In the genomic region with DNA sequence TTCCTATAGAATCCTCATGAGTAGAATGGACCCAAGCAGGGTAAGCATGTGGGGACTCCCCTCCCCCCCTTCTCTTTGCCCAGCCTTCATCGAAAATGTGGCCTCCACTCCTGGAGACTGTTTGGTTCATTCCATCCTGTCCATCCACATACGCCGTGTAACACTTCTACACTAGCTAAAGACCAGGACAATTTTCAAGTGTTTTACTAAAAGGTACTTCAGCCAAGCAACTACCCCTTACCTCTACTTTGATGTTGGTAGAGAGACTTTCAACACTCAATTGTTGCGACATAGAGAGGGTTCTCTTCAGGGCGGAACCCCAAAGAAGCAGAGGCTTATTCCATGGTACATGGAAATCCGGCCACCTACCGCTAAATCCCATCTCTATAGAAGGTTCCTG, we compare ENCODE assay signal across 24 mouse cellular contexts.
A peak's percentile ranks its signal among the peaks of the same experiment; 100 is the strongest.
DNase-seq lines count a peak whose midpoint lies in the region; ATAC-seq and TF ChIP-seq lines count a peak whose summit lies in the region.
"Had no signal": no experiment of that assay in that cellular context is flagged by ENCODE, and none has a peak within 500 bp of the region (broad histone marks: within the 10 kb centered on the region; RNA-seq: fewer than 3 reads in every experiment).

No protein-coding gene starts in this region.

- no peak overlapping the region for H3K9ac ChIP-seq in lung, embryonic 15.5 days
- H3K9ac ChIP-seq in lung, postnatal 0 days (replicated peaks; ENCODE audit: low read depth) = no peak overlapping the region
- no peak overlapping the region for H3K9ac ChIP-seq in kidney, embryonic 15.5 days
- H3K9ac ChIP-seq: embryonic facial prominence, embryonic 13.5 days; embryonic facial prominence, embryonic 15.5 days; forebrain, embryonic 12.5 days had no signal

- peak; percentile 62 for TF ChIP-seq EP300 in lung, postnatal 0 days (IDR thresholded peaks at IDR 0.05)

- 0 out of 2 replicates have a peak, but pooled peaks cover 4% of the 10 kb centered on the region for H3K4me1 ChIP-seq in lung, embryonic 15.5 days
- no peaks in the 10 kb centered on the region; the same call in 1 of the 2 replicates for H3K4me1 ChIP-seq in lung, postnatal 0 days (ENCODE audit: insufficient read depth, low read depth, low read length)
- peaks cover 10% of the 10 kb centered on the region for H3K4me1 ChIP-seq in kidney, embryonic 15.5 days

- no peaks in the 10 kb centered on the region for H3K27me3 ChIP-seq in lung, embryonic 15.5 days
- no peaks in the 10 kb centered on the region for H3K27me3 ChIP-seq in lung, postnatal 0 days (replicated peaks; ENCODE audit: insufficient read depth, low read length)
- H3K27me3 ChIP-seq in kidney, embryonic 15.5 days = no peaks in the 10 kb centered on the region

- WGBS in lung, embryonic 15.5 days = 65% methylated on average over 7 of the region's 7 CpGs
- 62% methylated on average over 7 of the region's 7 CpGs for whole genome bisulfite sequencing in lung, postnatal 0 days
- WGBS in kidney, embryonic 15.5 days = 95% methylated on average over 7 of the region's 7 CpGs

- ATAC-seq in lung, embryonic 15.5 days (ENCODE audit: borderline replicate concordance, extremely low read depth, low FRiP score, low TSS enrichment) = peak; percentile 55; the same call in 1 of the 2 replicates
- peak; percentile 87 for ATAC-seq in lung, postnatal 0 days
- ATAC-seq in megakaryocyte, adult 5-6 weeks (ENCODE audit: poor library complexity, severe bottlenecking) = 0 out of 2 replicates have a peak, but pooled peaks have one; percentile 35
- ATAC-seq in kidney, embryonic 15.5 days (replicated peaks; ENCODE audit: low FRiP score) = no peak
- ATAC-seq: forebrain, embryonic 14.5 days had no signal

- no peaks in the 10 kb centered on the region for H3K9me3 ChIP-seq in lung, embryonic 15.5 days
- H3K9me3 ChIP-seq in lung, postnatal 0 days (ENCODE audit: low read length) = no peaks in the 10 kb centered on the region
- H3K9me3 ChIP-seq in kidney, embryonic 15.5 days (replicated peaks) = no peaks in the 10 kb centered on the region
- H3K9me3 ChIP-seq: embryonic facial prominence, embryonic 13.5 days; embryonic facial prominence, embryonic 15.5 days; forebrain, embryonic 10.5 days; forebrain, embryonic 12.5 days had no signal

- H3K4me3 ChIP-seq in lung, embryonic 15.5 days = no peak overlapping the region
- H3K4me3 ChIP-seq in lung, postnatal 0 days (ENCODE audit: low read depth, low read length) = no peak overlapping the region
- H3K4me3 ChIP-seq in kidney, embryonic 15.5 days (replicated peaks) = no peak overlapping the region
- H3K4me3 ChIP-seq: embryonic facial prominence, embryonic 13.5 days; embryonic facial prominence, embryonic 15.5 days; erythroblast, embryonic 14.5 days; forebrain, embryonic 12.5 days had no signal

- no peak overlapping the region for H3K4me2 ChIP-seq in lung, embryonic 15.5 days
- H3K4me2 ChIP-seq in lung, postnatal 0 days (replicated peaks; ENCODE audit: low read depth, low read length) = no peak overlapping the region
- H3K4me2 ChIP-seq in kidney, embryonic 15.5 days = no peak overlapping the region
- H3K4me2 ChIP-seq: embryonic facial prominence, embryonic 15.5 days; forebrain, embryonic 12.5 days had no signal

- DNase-seq in lung, postnatal 14 days = no peak
- peak; percentile 64 for DNase-seq in lung, postnatal 0 days (ENCODE audit: low spot score)
- no peak for DNase-seq in lung, adult 18-20 months
- DNase-seq in lung, postnatal 25 days (ENCODE audit: low spot score) = peak; percentile 41
- DNase-seq in layer of hippocampus, postnatal 25 days (ENCODE audit: extremely low spot score in 1 of 2, low spot score in 1 of 2) = no peak
- DNase-seq: adrenal gland, adult 2 months; adrenal gland, postnatal 10 days; adrenal gland, postnatal 25 days; cerebellum, adult 11 months; cerebellum, adult 18-20 months; cerebellum, adult 8-10 months; cerebellum, adult 9-11 months; cerebellum, postnatal 14 days; cerebellum, postnatal 36 days; embryo, embryonic 11 days had no signal

- H3K27ac ChIP-seq in lung, embryonic 15.5 days = no peak overlapping the region
- no peak overlapping the region for H3K27ac ChIP-seq in lung, postnatal 0 days (ENCODE audit: low read length)
- no peak overlapping the region for H3K27ac ChIP-seq in kidney, embryonic 15.5 days
- H3K27ac ChIP-seq: embryonic facial prominence, embryonic 13.5 days; embryonic facial prominence, embryonic 15.5 days; forebrain, embryonic 10.5 days; forebrain, embryonic 12.5 days had no signal

- no peaks in the 10 kb centered on the region for H3K36me3 ChIP-seq in lung, embryonic 15.5 days
- H3K36me3 ChIP-seq in lung, postnatal 0 days (ENCODE audit: insufficient read depth, low read length) = no peaks in the 10 kb centered on the region
- H3K36me3 ChIP-seq in kidney, embryonic 15.5 days = no peaks in the 10 kb centered on the region
- H3K36me3 ChIP-seq: embryonic facial prominence, embryonic 13.5 days; embryonic facial prominence, embryonic 15.5 days; forebrain, embryonic 10.5 days; forebrain, embryonic 12.5 days had no signal

- no peak for TF ChIP-seq CTCF in lung, postnatal 0 days (IDR thresholded peaks at IDR 0.05)

Comparison
In these comparisons a context has a peak if more than half of its experiments do, and no peak if none do; other contexts are left out.
1. DNase-seq: peak in lung, postnatal 0 days (single experiment) and lung, postnatal 25 days (single experiment); none in lung, postnatal 14 days (single experiment), lung, adult 18-20 months (0 of 2) and layer of hippocampus, postnatal 25 days (0 of 2).